Mouse (Mus musculus) erythroblast, embryonic 14.5 days (primary cell): ENCODE measurements around the gene Olfr522.

ENCODE experiments used
- GATA1 ChIP-seq: IDR thresholded peaks from 2 replicates; pipeline ENCODE4 v1.6.1; 2012; ENCODE audit warnings: low read length, inconsistent platforms, mixed read lengths
- TAL1 ChIP-seq: IDR thresholded peaks from 3 replicates; pipeline ENCODE4 v1.6.1; 2012; ENCODE audit warnings: low read length, inconsistent platforms, mixed read lengths

DNA sequence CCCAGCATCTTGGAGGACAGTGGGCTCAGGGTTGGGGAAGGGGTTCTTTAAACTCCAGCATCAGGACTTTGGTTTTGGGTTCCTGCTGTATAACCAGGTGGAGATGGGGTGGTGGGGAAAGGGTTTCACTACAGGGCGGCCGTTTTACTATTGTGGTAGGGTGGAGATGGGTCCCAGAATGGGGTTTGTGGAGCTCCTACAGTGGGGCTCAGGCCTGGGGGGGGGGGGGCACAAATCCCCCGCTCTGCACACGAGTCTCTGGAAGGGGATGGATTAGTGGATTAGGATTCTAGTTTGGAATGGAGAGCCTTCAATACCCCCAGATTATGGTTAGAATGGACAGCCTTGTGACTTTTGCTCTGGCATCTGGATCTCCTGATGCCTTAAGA, 10.7 kb downstream of the Olfr522 start:
- no peak for TF ChIP-seq TAL1
- no peak for TF ChIP-seq GATA1
